ENCODE assay signal across 8 mouse cellular contexts in the genomic region with DNA sequence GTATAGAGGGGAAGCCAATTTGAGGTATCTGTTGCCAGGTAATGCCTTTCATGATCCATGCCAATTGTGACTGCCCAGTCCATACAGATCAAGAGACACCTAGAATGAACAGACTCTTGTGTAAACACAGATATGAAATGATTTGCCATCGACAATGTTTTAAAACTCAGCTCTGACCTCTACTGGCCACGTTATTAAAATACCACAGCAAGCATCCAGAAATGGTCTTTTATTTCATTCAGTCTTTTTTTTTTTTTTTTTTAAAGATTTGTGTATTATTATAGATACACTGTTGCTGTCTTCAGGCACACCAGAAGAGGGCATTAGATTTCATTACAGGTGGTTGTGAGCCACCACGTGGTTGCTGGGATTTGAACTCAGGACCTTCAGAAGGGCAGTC. TPM values are rescaled to one million over a fixed set of nuclear protein-coding genes. Genes with fewer than 3 reads are reported as not detected.
A peak's percentile ranks its signal among the peaks of the same experiment; 100 is the strongest.
DNase-seq lines count a peak whose midpoint lies in the region; ATAC-seq and TF ChIP-seq lines count a peak whose summit lies in the region.

No protein-coding gene starts in this region.

- peak; percentile 61 for TF ChIP-seq CTCF in Patski (IDR thresholded peaks at IDR 0.05)

- 0 out of 2 replicates have a peak, but pooled peaks have one; percentile 27 for ATAC-seq in midbrain, embryonic 12.5 days (ENCODE audit: low FRiP score, low read depth)
- ATAC-seq in midbrain, embryonic 16.5 days: no peak
- ATAC-seq in Patski: no peak
- ATAC-seq in erythroblast, adult 5-6 weeks (replicated peaks; ENCODE audit: low FRiP score, poor library complexity, severe bottlenecking): no peak

- no peak overlapping the region for H3K27ac ChIP-seq in midbrain, embryonic 12.5 days (replicated peaks)
- no peak overlapping the region for H3K27ac ChIP-seq in midbrain, embryonic 16.5 days (ENCODE audit: low read length)

- WGBS in midbrain, embryonic 12.5 days: 20% methylated on average over 3 of the region's 3 CpGs
- 19% methylated on average over 3 of the region's 3 CpGs for WGBS in midbrain, embryonic 16.5 days

- intact Hi-C loops in heart, postnatal 25 days (cut with DNase I): loop anchor here (2.0 to 10.0 kb wide), 3 partner anchors 377 to 741 kb away; no protein-coding TSS in a partner anchor

- POLR2A ChIA-PET in Patski (lab: Charles Lee): interaction anchor here (0.6 kb wide), 1 partner anchor 652 kb away, joined by 5 read pairs; no protein-coding TSS in a partner anchor

- peaks cover 9% of the 10 kb centered on the region; the same call in 1 of the 2 replicates for H3K4me1 ChIP-seq in midbrain, embryonic 12.5 days
- 0 out of 2 replicates have a peak, but pooled peaks cover 3% of the 10 kb centered on the region for H3K4me1 ChIP-seq in midbrain, embryonic 16.5 days (ENCODE audit: control insufficient read depth, insufficient read depth, low read length)

- no peak overlapping the region for H3K4me3 ChIP-seq in midbrain, embryonic 12.5 days
- H3K4me3 ChIP-seq in midbrain, embryonic 16.5 days (ENCODE audit: low read depth, low read length): no peak overlapping the region

- peaks cover 4% of the 10 kb centered on the region; the same call in 1 of the 2 replicates for H3K27me3 ChIP-seq in midbrain, embryonic 12.5 days
- H3K27me3 ChIP-seq in midbrain, embryonic 16.5 days (ENCODE audit: control insufficient read depth, insufficient read depth, low read depth, low read length): no peaks in the 10 kb centered on the region
- no peaks in the 10 kb centered on the region for H3K27me3 ChIP-seq in Patski

- no peaks in the 10 kb centered on the region for H3K9me3 ChIP-seq in midbrain, embryonic 12.5 days
- H3K9me3 ChIP-seq in midbrain, embryonic 16.5 days (replicated peaks; ENCODE audit: control insufficient read depth, low read length, poor library complexity, severe bottlenecking): no peaks in the 10 kb centered on the region

- no peak overlapping the region for H3K9ac ChIP-seq in midbrain, embryonic 12.5 days (replicated peaks)
- H3K9ac ChIP-seq in midbrain, embryonic 16.5 days (ENCODE audit: low read depth, low read length): no peak overlapping the region

- CTCF ChIA-PET in Patski (lab: Charles Lee): interaction anchor here (0.8 to 4.6 kb wide), 11 partner anchors 9 to 543 kb away, joined by 3 to 23 read pairs (median 3); no protein-coding TSS in a partner anchor

- in situ Hi-C loops in Patski (cut with MboI; ENCODE audit: low pct_unique_long_range_greater_than_20kb): loop anchor here (5.0 kb wide), 2 partner anchors 64 to 549 kb away; no protein-coding TSS in a partner anchor

- H3K4me2 ChIP-seq in midbrain, embryonic 12.5 days (replicated peaks): no peak overlapping the region
- H3K4me2 ChIP-seq in midbrain, embryonic 16.5 days (ENCODE audit: low read length): no peak overlapping the region

- DNase-seq in heart, adult 11 months: peak; percentile 46
- no peak for DNase-seq in heart, postnatal 25 days (ENCODE audit: low spot score)
- no peak for DNase-seq in Patski (ENCODE audit: low read depth, low spot score)
- DNase-seq in lung, postnatal 36 days: peak; percentile 55
- no peak for DNase-seq in cerebellum, adult 9-10 months

- no peaks in the 10 kb centered on the region for H3K36me3 ChIP-seq in midbrain, embryonic 12.5 days
- no peaks in the 10 kb centered on the region for H3K36me3 ChIP-seq in midbrain, embryonic 16.5 days (ENCODE audit: control insufficient read depth, insufficient read depth, low read length)

RNA-seq across cellular contexts. Expression of gene Scrg1, which starts 29.6 kb away (rescaled TPM):
- total RNA-seq in heart, postnatal 25 days (2021): not detected
- polyA plus RNA-seq in midbrain, embryonic 12.5 days (2016; fragmentation: Nextera tagmentation; extraction: Ambion mirVana): 0.69 TPM in 1 of 2 replicates, not detected in the other
- polyA plus RNA-seq in midbrain, embryonic 16.5 days (2015; fragmentation: Nextera tagmentation; extraction: Ambion mirVana): 10.9 and 15.6 TPM in 2 replicates
- not detected for polyA plus RNA-seq in Patski (2021)
- 2.5 TPM in 1 of 2 replicates, not detected in the other for total RNA-seq in erythroblast, adult 5-6 weeks (2015; ENCODE audit: low replicate concordance)
- 2.2 and 4.2 TPM in 2 replicates for total RNA-seq in erythroblast, adult 5-6 weeks (2017; ENCODE audit: low replicate concordance)

Comparison
In these comparisons a context has a peak if more than half of its experiments do, and no peak if none do; other contexts are left out.
1. DNase-seq: peak in heart, adult 11 months (single experiment) and lung, postnatal 36 days (single experiment); none in heart, postnatal 25 days (single experiment), Patski (single experiment) and cerebellum, adult 9-10 months (single experiment).